Mouse (Mus musculus): ENCODE measurements around the gene Rere. TPM values are rescaled to one million over a fixed set of nuclear protein-coding genes. Genes with fewer than 3 reads are reported as not detected.

Rere gene
- polyA plus RNA-seq, 1 experiment from 2014 or later, result 23.1 TPM

- Histone ChIP-seq H3K4me1 (ENCODE audit: control insufficient read depth, insufficient read depth, low read length) (peaks cover 56% of the 10 kb centered on the region), H3K9me3 (replicated peaks; ENCODE audit: control insufficient read depth, low read length) (no peaks in the 10 kb centered on the region), H3K27ac (ENCODE audit: low read length) (peak overlapping the region; percentile 89), H3K36me3 (ENCODE audit: control insufficient read depth, insufficient read depth, low read length) (no peaks in the 10 kb centered on the region), H3K27me3 (ENCODE audit: control insufficient read depth, insufficient read depth, low read length) (no peaks in the 10 kb centered on the region), H3K4me2 (ENCODE audit: low read depth, low read length) (peak overlapping the region; percentile 20), H3K9ac (ENCODE audit: low read length) (peak overlapping the region; percentile 24), H3K4me3 (replicated peaks; ENCODE audit: low read length) (no peak overlapping the region)
- WGBS, result 21% methylated on average over 13 of the region's 13 CpGs
- ATAC-seq (ENCODE audit: insufficient read depth, low FRiP score), result peak; percentile 55
Observed at GRCm38 (mm10) chr4:150396826-150397620, 115.6 kb downstream of the Rere start.

DNA sequence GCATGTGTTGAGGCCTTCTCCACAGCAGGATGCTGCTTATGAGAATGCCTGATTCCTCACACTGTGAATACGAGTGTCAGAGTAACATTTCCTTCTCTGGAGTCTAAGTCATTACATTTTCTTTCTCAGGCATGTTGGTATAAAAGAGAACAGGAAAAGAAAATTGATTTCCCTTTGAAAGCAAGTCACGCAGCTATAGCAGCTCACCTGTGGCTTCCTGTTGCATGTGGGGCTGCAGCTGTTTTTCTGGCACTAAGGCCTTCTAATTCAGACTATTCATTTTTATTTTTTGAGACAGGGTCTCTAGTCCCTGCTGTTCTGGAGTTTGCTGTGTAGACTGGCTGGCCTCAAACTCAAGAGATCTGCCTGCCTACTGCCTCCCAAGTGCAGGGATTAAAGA is 117.6 kb downstream of the Rere start:
- Histone ChIP-seq H3K9ac (ENCODE audit: low read length) (no peak overlapping the region), H3K9me3 (replicated peaks; ENCODE audit: control insufficient read depth, low read length) (no peaks in the 10 kb centered on the region), H3K36me3 (ENCODE audit: control insufficient read depth, insufficient read depth, low read length) (no peaks in the 10 kb centered on the region), H3K4me1 (ENCODE audit: control insufficient read depth, insufficient read depth, low read length) (peaks cover 66% of the 10 kb centered on the region), H3K4me3 (replicated peaks; ENCODE audit: low read length) (no peak overlapping the region), H3K4me2 (ENCODE audit: low read depth, low read length) (no peak overlapping the region), H3K27ac (ENCODE audit: low read length) (no peak overlapping the region), H3K27me3 (ENCODE audit: control insufficient read depth, insufficient read depth, low read length) (no peaks in the 10 kb centered on the region)
- no peak for ATAC-seq (ENCODE audit: insufficient read depth, low FRiP score)
- WGBS, result 54% methylated on average over 2 of the region's 2 CpGs

DNA sequence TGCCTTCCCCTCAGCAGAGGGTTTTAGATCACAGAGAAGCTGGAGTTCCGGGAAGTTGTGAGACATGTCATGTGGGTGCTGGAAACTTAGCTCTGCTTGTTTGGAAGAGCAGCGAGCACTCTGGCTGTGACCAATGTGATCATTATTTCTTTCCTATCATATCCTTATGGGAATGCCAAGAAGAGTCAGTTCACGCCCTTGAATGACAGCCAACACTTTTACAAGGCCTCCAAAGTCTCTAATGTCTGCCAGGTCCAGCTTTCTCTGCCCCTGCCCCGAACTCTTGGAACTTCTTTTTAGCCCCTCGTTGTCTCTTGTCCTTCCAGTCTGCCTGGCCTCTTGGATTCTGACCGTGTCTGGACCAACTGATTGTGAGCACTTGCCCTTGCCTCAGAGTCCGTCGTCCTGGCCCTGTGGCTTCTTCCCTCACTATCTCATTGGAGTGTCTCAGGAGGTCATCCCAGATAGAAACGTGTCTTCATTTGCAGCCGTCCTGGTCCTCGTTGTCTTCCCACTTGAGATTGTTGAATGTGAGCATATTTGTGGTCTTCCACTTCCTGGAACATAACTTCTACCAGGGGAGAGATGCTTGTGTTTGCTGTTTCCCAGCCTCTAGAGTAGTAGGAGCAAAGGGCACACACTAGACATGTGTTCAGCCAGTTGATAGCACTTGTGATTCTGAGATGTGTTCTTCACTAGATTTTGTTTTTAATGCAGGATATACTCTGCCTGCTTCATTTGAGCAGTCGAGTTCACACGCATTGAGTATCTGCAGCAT is 120.6 kb downstream of the Rere start:
- H3K4me3 ChIP-seq (replicated peaks; ENCODE audit: low read length), result no peak overlapping the region
- no peak overlapping the region for H3K4me2 ChIP-seq (ENCODE audit: low read depth, low read length)
- H3K9me3 ChIP-seq (replicated peaks; ENCODE audit: control insufficient read depth, low read length), result no peaks in the 10 kb centered on the region
- WGBS, result 48% methylated on average over 13 of the region's 13 CpGs
- 0 out of 2 replicates have a peak overlapping the region, but pooled peaks have one; percentile 12 for H3K9ac ChIP-seq (ENCODE audit: low read length)
- H3K36me3 ChIP-seq (ENCODE audit: control insufficient read depth, insufficient read depth, low read length), result no peaks in the 10 kb centered on the region
- no peak for ATAC-seq (ENCODE audit: insufficient read depth, low FRiP score)
- peaks cover 65% of the 10 kb centered on the region for H3K4me1 ChIP-seq (ENCODE audit: control insufficient read depth, insufficient read depth, low read length)
- peak overlapping the region; percentile 54 for H3K27ac ChIP-seq (ENCODE audit: low read length)
- no peaks in the 10 kb centered on the region for H3K27me3 ChIP-seq (ENCODE audit: control insufficient read depth, insufficient read depth, low read length)

DNA sequence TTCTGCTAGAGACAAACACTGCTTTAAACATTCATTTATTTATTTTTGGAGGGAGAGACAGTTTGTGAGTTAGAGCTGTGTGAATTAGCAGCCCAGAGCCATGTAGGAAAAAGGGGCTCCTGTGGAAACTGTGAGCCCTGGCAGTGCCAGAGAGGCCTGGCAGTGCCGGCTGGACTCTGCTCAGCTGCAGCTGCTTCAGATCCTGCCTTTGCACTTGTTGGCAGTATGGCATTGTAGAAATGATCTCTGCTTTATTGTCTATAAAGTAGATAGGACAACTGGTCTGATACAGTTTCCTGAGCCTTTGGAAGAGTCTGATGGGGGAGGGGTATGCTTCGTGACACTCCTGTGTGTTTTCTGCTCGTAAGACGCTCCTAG is 121.2 kb downstream of the Rere start:
- no peak overlapping the region for H3K9ac ChIP-seq (ENCODE audit: low read length)
- ATAC-seq (ENCODE audit: insufficient read depth, low FRiP score), result no peak
- 60% methylated on average over 4 of the region's 4 CpGs for WGBS
- no peaks in the 10 kb centered on the region for H3K9me3 ChIP-seq (replicated peaks; ENCODE audit: control insufficient read depth, low read length)
- peaks cover 59% of the 10 kb centered on the region for H3K4me1 ChIP-seq (ENCODE audit: control insufficient read depth, insufficient read depth, low read length)
- no peaks in the 10 kb centered on the region for H3K27me3 ChIP-seq (ENCODE audit: control insufficient read depth, insufficient read depth, low read length)
- no peaks in the 10 kb centered on the region for H3K36me3 ChIP-seq (ENCODE audit: control insufficient read depth, insufficient read depth, low read length)
- H3K27ac ChIP-seq (ENCODE audit: low read length), result peak overlapping the region; percentile 54; the same call in 1 of the 2 replicates
- H3K4me3 ChIP-seq (replicated peaks; ENCODE audit: low read length), result no peak overlapping the region
- H3K4me2 ChIP-seq (ENCODE audit: low read depth, low read length), result no peak overlapping the region

GRCm38 (mm10) chr4:150403941-150404340 is 122.5 kb downstream of the Rere start:
- H3K36me3 ChIP-seq (ENCODE audit: control insufficient read depth, insufficient read depth, low read length), result no peaks in the 10 kb centered on the region
- no peak overlapping the region for H3K4me3 ChIP-seq (replicated peaks; ENCODE audit: low read length)
- H3K9ac ChIP-seq (ENCODE audit: low read length), result no peak overlapping the region
- WGBS, result 63% methylated on average over 11 of the region's 11 CpGs
- no peaks in the 10 kb centered on the region for H3K27me3 ChIP-seq (ENCODE audit: control insufficient read depth, insufficient read depth, low read length)
- H3K27ac ChIP-seq (ENCODE audit: low read length), result no peak overlapping the region
- ATAC-seq (ENCODE audit: insufficient read depth, low FRiP score), result no peak
- peaks cover 47% of the 10 kb centered on the region for H3K4me1 ChIP-seq (ENCODE audit: control insufficient read depth, insufficient read depth, low read length)
- no peaks in the 10 kb centered on the region for H3K9me3 ChIP-seq (replicated peaks; ENCODE audit: control insufficient read depth, low read length)
- no peak overlapping the region for H3K4me2 ChIP-seq (ENCODE audit: low read depth, low read length)

DNA sequence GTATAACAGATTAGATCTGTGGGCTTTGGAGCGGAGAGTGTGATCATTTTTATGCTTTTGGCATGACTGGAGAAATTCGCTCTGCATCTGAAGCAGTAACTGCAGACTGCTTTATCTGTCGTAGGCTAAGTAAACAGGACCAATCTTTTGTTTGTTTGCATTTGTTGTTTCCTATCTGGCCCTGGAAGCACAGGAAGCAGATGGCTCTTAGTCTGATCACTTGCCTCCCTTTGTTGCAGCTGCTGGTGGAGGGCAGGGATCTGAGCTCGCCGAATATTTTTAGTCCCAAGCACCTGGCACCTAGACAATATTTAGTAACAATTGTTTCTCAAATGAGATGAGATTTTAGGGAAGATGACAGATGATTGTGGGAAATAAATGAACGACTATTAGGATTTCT is 123.1 kb downstream of the Rere start:
- Histone ChIP-seq H3K9ac (ENCODE audit: low read length) (no peak overlapping the region), H3K27me3 (ENCODE audit: control insufficient read depth, insufficient read depth, low read length) (no peaks in the 10 kb centered on the region), H3K4me2 (ENCODE audit: low read depth, low read length) (no peak overlapping the region), H3K36me3 (ENCODE audit: control insufficient read depth, insufficient read depth, low read length) (no peaks in the 10 kb centered on the region), H3K4me1 (ENCODE audit: control insufficient read depth, insufficient read depth, low read length) (peaks cover 44% of the 10 kb centered on the region), H3K9me3 (replicated peaks; ENCODE audit: control insufficient read depth, low read length) (no peaks in the 10 kb centered on the region), H3K27ac (ENCODE audit: low read length) (no peak overlapping the region; the same call in 1 of the 2 replicates), H3K4me3 (replicated peaks; ENCODE audit: low read length) (no peak overlapping the region)
- no peak for ATAC-seq (ENCODE audit: insufficient read depth, low FRiP score)
- 31% methylated on average over 6 of the region's 6 CpGs for WGBS

DNA sequence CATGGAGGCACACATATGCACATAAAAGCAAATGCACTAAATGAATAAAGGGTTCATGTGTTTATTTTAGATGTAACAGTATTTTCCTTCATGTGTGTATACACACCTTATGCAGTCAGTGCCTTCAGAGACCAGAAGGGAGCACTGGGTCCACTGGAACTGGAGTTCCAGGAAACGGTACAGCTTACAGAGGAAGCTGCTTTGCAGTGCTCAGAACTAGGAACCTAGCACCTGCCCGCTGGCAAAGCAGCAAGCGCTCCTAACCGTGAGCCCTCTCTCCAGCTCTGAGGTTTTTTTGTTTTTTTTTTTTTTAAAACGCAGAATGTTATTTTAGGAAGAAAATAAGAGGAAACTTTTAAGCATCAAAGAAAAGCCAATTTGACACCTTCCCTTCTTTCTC is 124.3 kb downstream of the Rere start:
- Histone ChIP-seq H3K4me2 (ENCODE audit: low read depth, low read length) (no peak overlapping the region), H3K27ac (ENCODE audit: low read length) (no peak overlapping the region), H3K36me3 (ENCODE audit: control insufficient read depth, insufficient read depth, low read length) (no peaks in the 10 kb centered on the region), H3K4me3 (replicated peaks; ENCODE audit: low read length) (no peak overlapping the region), H3K9me3 (replicated peaks; ENCODE audit: control insufficient read depth, low read length) (no peaks in the 10 kb centered on the region), H3K4me1 (ENCODE audit: control insufficient read depth, insufficient read depth, low read length) (peaks cover 44% of the 10 kb centered on the region), H3K9ac (ENCODE audit: low read length) (no peak overlapping the region), H3K27me3 (ENCODE audit: control insufficient read depth, insufficient read depth, low read length) (no peaks in the 10 kb centered on the region)
- no peak for ATAC-seq (ENCODE audit: insufficient read depth, low FRiP score)
- WGBS, result 62% methylated on average over 5 of the region's 5 CpGs

DNA sequence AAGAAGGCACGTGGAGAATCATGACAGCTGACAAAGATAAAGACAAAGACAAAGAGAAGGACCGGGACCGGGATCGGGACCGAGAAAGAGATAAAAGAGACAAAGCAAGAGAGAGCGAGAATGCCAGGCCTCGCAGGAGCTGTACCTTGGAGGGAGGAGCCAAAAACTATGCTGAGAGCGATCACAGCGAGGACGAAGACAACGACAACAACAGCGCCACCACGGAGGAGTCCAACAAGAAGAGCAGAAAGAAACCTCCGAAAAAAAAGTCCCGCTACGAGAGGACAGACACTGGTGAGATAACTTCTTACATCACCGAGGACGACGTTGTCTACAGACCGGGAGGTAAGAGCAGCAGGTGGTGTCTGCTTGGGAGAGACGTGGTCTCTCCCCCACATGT is 124.9 kb downstream of the Rere start:
- WGBS, result 57% methylated on average over 21 of the region's 21 CpGs
- no peak overlapping the region for H3K27ac ChIP-seq (ENCODE audit: low read length)
- H3K4me3 ChIP-seq (replicated peaks; ENCODE audit: low read length), result no peak overlapping the region

GRCm38 (mm10) chr4:150406821-150407220 is 125.4 kb downstream of the Rere start:
- ATAC-seq (ENCODE audit: insufficient read depth, low FRiP score), result no peak
- no peaks in the 10 kb centered on the region for H3K27me3 ChIP-seq (ENCODE audit: control insufficient read depth, insufficient read depth, low read length)
- no peaks in the 10 kb centered on the region for H3K36me3 ChIP-seq (ENCODE audit: control insufficient read depth, insufficient read depth, low read length)
- no peak overlapping the region for H3K9ac ChIP-seq (ENCODE audit: low read length)
- 77% methylated on average over 6 of the region's 6 CpGs for WGBS
- no peak overlapping the region for H3K4me3 ChIP-seq (replicated peaks; ENCODE audit: low read length)
- H3K4me1 ChIP-seq (ENCODE audit: control insufficient read depth, insufficient read depth, low read length), result peaks cover 35% of the 10 kb centered on the region
- H3K9me3 ChIP-seq (replicated peaks; ENCODE audit: control insufficient read depth, low read length), result no peaks in the 10 kb centered on the region
- H3K27ac ChIP-seq (ENCODE audit: low read length), result no peak overlapping the region
- H3K4me2 ChIP-seq (ENCODE audit: low read depth, low read length), result no peak overlapping the region

More for the DNA sequence above, 124.9 kb downstream of the Rere start:
- no peaks in the 10 kb centered on the region for H3K36me3 ChIP-seq (ENCODE audit: control insufficient read depth, insufficient read depth, low read length)
- ATAC-seq (ENCODE audit: insufficient read depth, low FRiP score), result no peak
- no peak overlapping the region for H3K4me2 ChIP-seq (ENCODE audit: low read depth, low read length)
- peaks cover 40% of the 10 kb centered on the region for H3K4me1 ChIP-seq (ENCODE audit: control insufficient read depth, insufficient read depth, low read length)
- H3K27me3 ChIP-seq (ENCODE audit: control insufficient read depth, insufficient read depth, low read length), result no peaks in the 10 kb centered on the region
- H3K9me3 ChIP-seq (replicated peaks; ENCODE audit: control insufficient read depth, low read length), result no peaks in the 10 kb centered on the region
- H3K9ac ChIP-seq (ENCODE audit: low read length), result no peak overlapping the region

Data from stomach, embryonic 16.5 days (tissue).